Mouse (Mus musculus): ENCODE results near the gene Cypt1. TPM values are rescaled to one million over a fixed set of nuclear protein-coding genes. Genes with fewer than 3 reads are reported as not detected.

Gene Cypt1
- not detected in 2 replicates for polyA plus RNA-seq (2015; fragmentation: Nextera tagmentation; extraction: Ambion mirVana)

DNA sequence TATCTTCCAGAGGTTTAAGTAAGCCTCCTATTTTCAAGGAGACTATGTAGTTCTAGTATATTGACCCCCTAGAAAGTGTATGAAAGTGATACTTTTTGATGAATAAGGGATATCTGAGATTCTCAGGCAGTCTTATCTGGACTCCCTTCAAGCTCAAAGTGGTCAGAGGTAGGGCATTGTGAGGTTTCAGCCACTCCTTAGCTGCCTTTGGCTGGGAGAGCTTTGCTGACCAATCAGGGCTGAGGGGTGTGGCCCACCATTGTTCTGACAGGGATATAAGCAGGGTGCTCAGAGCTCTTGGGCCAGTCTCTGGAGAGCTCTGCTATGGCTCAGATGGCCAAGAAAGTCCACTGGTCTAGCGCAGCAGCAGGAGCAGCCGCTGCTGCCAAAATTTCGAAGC lies at the start of gene Cypt1:
Gene Cypt1, plus strand, starts transcription at position 301 of the 400 bp plus-strand sequence.
- Histone ChIP-seq H3K4me1 (replicated peaks; ENCODE audit: control insufficient read depth, insufficient read depth, low read length) (no peaks in the 10 kb centered on the region), H3K9me3 (ENCODE audit: control insufficient read depth, low read length) (no peaks in the 10 kb centered on the region), H3K4me2 (ENCODE audit: low read length) (no peak within 1 kb of the TSS), H3K36me3 (ENCODE audit: control insufficient read depth, insufficient read depth) (no peaks in the 10 kb centered on the region), H3K9ac (replicated peaks; ENCODE audit: low read depth, low read length) (no peak within 1 kb of the TSS), H3K4me3 (replicated peaks; ENCODE audit: low read length) (no peak within 1 kb of the TSS), H3K27me3 (replicated peaks; ENCODE audit: control insufficient read depth, insufficient read depth, low read length) (no peaks in the 10 kb centered on the region), H3K27ac (ENCODE audit: low read length) (no peak within 1 kb of the TSS)
- 96% methylated on average over 3 of the region's 3 CpGs for WGBS
- no peak for ATAC-seq

DNA sequence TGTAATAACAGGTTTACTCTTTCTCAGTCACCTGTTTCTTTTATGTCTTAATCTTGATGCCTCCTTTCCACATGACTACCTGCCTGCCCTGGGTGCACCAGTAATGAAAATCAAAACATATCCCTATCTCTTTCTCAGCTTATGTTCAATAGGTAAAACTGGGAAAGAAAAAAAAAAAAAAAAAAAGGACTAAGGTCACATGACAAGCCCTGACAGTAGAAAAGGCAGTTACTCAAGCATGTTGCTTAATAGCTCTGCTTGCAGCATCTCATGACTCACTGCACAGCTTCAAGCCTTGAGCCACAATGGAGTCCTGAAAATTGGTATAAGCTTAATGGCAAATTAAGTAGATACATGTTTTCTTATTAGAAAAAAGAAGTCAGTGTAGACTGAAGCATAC lies 24.1 kb downstream of the Cypt1 start:
- Histone ChIP-seq H3K36me3 (ENCODE audit: control insufficient read depth, insufficient read depth) (no peaks in the 10 kb centered on the region), H3K4me2 (ENCODE audit: low read length) (no peak overlapping the region), H3K9me3 (ENCODE audit: control insufficient read depth, low read length) (no peaks in the 10 kb centered on the region), H3K4me3 (replicated peaks; ENCODE audit: low read length) (no peak overlapping the region), H3K9ac (replicated peaks; ENCODE audit: low read depth, low read length) (no peak overlapping the region), H3K27ac (ENCODE audit: low read length) (no peak overlapping the region), H3K27me3 (replicated peaks; ENCODE audit: control insufficient read depth, insufficient read depth, low read length) (no peaks in the 10 kb centered on the region), H3K4me1 (replicated peaks; ENCODE audit: control insufficient read depth, insufficient read depth, low read length) (no peaks in the 10 kb centered on the region)
- no peak for ATAC-seq

DNA sequence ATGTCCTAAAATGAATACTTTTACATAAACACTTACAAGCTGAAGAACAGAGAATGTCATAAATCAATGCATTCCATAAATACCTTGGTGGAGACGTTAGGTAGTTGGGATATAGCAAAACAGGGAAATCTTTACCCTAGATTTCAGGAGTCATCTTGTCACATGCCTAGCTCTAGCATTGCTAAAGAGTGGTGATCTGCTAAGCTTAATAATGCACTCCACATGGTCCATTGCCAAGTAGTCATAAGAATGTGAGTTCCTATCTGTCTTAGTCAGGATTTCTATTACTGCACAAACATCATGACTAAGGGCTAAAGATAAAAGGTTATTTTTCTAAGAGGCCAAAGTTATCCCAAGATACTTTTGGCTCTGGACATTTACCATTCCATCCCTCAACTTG lies 34.4 kb downstream of the Cypt1 start:
- Histone ChIP-seq H3K36me3 (ENCODE audit: control insufficient read depth, insufficient read depth) (no peaks in the 10 kb centered on the region), H3K4me3 (replicated peaks; ENCODE audit: low read length) (no peak overlapping the region), H3K4me2 (ENCODE audit: low read length) (no peak overlapping the region), H3K9me3 (ENCODE audit: control insufficient read depth, low read length) (no peaks in the 10 kb centered on the region), H3K9ac (replicated peaks; ENCODE audit: low read depth, low read length) (no peak overlapping the region), H3K27me3 (replicated peaks; ENCODE audit: control insufficient read depth, insufficient read depth, low read length) (no peaks in the 10 kb centered on the region), H3K4me1 (replicated peaks; ENCODE audit: control insufficient read depth, insufficient read depth, low read length) (no peaks in the 10 kb centered on the region), H3K27ac (ENCODE audit: low read length) (no peak overlapping the region)
- 80% methylated on average over 1 of the region's 1 CpGs for WGBS
- no peak for ATAC-seq

DNA sequence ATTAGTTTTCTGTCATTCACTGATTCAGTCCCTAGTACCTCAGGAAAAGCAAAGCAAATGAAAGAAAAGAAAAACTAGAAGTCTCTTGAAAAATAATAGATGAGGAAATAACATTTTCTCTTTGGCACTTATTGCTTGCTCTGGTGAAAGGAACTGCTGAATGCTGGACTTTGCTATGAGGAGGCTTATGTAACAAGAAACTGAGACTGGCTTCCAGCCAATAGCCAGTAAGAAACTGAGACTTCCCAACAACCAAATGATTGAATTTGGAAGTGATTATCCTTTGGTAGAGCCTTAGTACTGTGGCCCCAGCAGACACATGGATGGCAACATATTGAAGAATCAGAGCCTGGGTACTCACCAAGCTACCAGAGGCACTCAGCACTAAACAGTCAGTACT lies 35.8 kb downstream of the Cypt1 start:
- no peak overlapping the region for H3K4me2 ChIP-seq (ENCODE audit: low read length)
- H3K4me3 ChIP-seq (replicated peaks; ENCODE audit: low read length) = no peak overlapping the region
- no peaks in the 10 kb centered on the region for H3K36me3 ChIP-seq (ENCODE audit: control insufficient read depth, insufficient read depth)
- ATAC-seq = no peak
- H3K27me3 ChIP-seq (replicated peaks; ENCODE audit: control insufficient read depth, insufficient read depth, low read length) = no peaks in the 10 kb centered on the region
- no peak overlapping the region for H3K27ac ChIP-seq (ENCODE audit: low read length)
- no peak overlapping the region for H3K9ac ChIP-seq (replicated peaks; ENCODE audit: low read depth, low read length)
- H3K9me3 ChIP-seq (ENCODE audit: control insufficient read depth, low read length) = no peaks in the 10 kb centered on the region
- H3K4me1 ChIP-seq (replicated peaks; ENCODE audit: control insufficient read depth, insufficient read depth, low read length) = no peaks in the 10 kb centered on the region

Other genes starting within 250 kb of the Cypt1 start
- gene Maoa, start 96.8 kb downstream of the Cypt1 start, polyA plus RNA-seq (2015; fragmentation: Nextera tagmentation; extraction: Ambion mirVana) = 16.9 and 17.5 TPM in 2 replicates

Data from forebrain, embryonic 16.5 days (tissue).